Mouse (Mus musculus) bone marrow, adult 2 months (tissue): ENCODE measurements at regions not wholly inside any gene's neighbourhood (a gene's known extent, or its start where the extent isn't known, plus 50 kb on each side); places are given as distances from the start of the nearest gene placed in this dataset.

Experiments
- H3K27ac ChIP-seq: fragments of 200-500 bp; 2 replicates; pipeline ENCODE4 v1.5.1; 2012; ENCODE audit warnings: low read depth, mild to moderate bottlenecking, control low read depth, inconsistent platforms, low read length; ENCODE audit not compliant: control insufficient read depth, poor library complexity, insufficient read depth
- H3K4me1 ChIP-seq: fragments of 200-500 bp; 2 replicates; pipeline ENCODE4 v1.6.1; 2011; ENCODE audit warnings: low read length; ENCODE audit not compliant: control insufficient read depth, insufficient read depth
- H3K4me3 ChIP-seq: fragments of 200-500 bp; replicated peaks from 2 replicates; pipeline ENCODE3; 2011; ENCODE audit warnings: mild to moderate bottlenecking, low read depth, low read length, control low read depth; ENCODE audit not compliant: control insufficient read depth
- CTCF ChIP-seq: fragments of 200-500 bp; IDR thresholded peaks from 2 replicates; pipeline ENCODE4 v1.5.1; 2011; ENCODE audit warnings: low read length, control low read depth; ENCODE audit not compliant: control insufficient read depth, insufficient read depth
- POLR2A ChIP-seq: fragments of 200-500 bp; IDR thresholded peaks from 2 replicates; pipeline ENCODE4 v1.6.1; 2011; ENCODE audit warnings: low read depth, mild to moderate bottlenecking, control low read depth, low read length, borderline replicate concordance; ENCODE audit not compliant: control insufficient read depth
- WGBS: fragments of 180-500 bp; shearing (Covaris S2); methylation state at CpG from one replicate; pipeline ENCODE4 v1.1.7; 2018; 5-methylcytosine and 5-hydroxymethylcytosine counted together

GRCm38 (mm10) chr15:97448243-97448880, 201.3 kb upstream of the Amigo2 start:
- no peak overlapping the region for H3K27ac ChIP-seq
- TF ChIP-seq CTCF, result no peak
- no peak for TF ChIP-seq POLR2A
- WGBS, result 42% methylated on average over 5 of the region's 5 CpGs
- H3K4me1 ChIP-seq, result peaks cover 4% of the 10 kb centered on the region
- no peak overlapping the region for H3K4me3 ChIP-seq

GRCm38 (mm10) chr15:97446181-97446580, 199.1 kb upstream of the Amigo2 start:
- Histone ChIP-seq H3K4me3 (no peak overlapping the region), H3K4me1 (peaks cover 4% of the 10 kb centered on the region), H3K27ac (no peak overlapping the region)
- TF ChIP-seq POLR2A, result no peak
- TF ChIP-seq CTCF, result no peak
- 89% methylated on average over 9 of the region's 9 CpGs for WGBS

GRCm38 (mm10) chr15:97438235-97438760, 191.2 kb upstream of the Amigo2 start:
- WGBS, result 61% methylated on average over 5 of the region's 5 CpGs
- Histone ChIP-seq H3K27ac (no peak overlapping the region), H3K4me3 (no peak overlapping the region), H3K4me1 (no peaks in the 10 kb centered on the region)
- TF ChIP-seq CTCF (no peak), POLR2A (no peak)
